Mouse (Mus musculus): ENCODE measurements around the gene Ctf1.
"Not testable (repeated sequence)": the region's sequence is repeated elsewhere in the genome, so short reads cannot be mapped to it uniquely, and the experiment has no call there.

Ctf1 gene

DNA sequence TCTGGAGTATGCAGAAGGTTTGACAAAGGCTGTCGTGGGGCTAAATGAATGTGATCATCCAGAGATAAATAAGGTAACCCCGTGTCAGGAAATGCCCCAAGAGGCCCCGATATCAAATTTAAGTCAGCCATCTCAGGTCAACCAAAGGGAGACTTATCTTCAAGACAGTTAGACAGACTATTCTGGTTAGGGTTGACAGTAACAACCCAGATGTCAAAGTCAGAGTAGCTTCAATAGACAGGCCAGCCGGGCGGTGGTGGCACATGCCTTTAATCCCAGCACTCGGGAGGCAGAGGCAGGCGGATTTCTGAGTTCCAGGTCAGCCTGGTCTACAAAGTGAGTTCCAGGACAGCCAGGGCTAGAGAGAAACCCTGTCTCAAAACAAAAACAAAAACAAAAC, 18.8 kb upstream of the Ctf1 start:
- DNase-seq = not testable (repeated sequence)

DNA sequence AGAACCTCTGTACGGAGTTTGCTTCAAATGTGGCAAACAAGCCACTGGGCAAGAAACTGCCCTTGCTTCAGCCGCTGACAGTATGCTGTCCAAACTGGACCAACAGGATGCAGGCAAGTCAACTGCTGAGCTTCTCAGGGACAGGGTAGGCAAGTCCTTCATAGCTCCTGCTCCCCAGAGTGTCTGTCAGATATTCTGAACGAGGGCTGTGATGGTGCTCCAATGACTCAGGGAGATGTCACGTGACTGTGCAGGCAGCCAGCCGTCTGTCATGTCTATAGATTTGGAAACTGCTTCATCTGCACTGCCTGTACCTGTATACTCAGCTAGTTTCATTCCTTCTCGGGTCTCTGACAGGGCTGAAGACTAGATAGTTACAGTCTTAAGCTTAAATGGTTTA, 13.6 kb upstream of the Ctf1 start:
- DNase-seq = no peak

DNA sequence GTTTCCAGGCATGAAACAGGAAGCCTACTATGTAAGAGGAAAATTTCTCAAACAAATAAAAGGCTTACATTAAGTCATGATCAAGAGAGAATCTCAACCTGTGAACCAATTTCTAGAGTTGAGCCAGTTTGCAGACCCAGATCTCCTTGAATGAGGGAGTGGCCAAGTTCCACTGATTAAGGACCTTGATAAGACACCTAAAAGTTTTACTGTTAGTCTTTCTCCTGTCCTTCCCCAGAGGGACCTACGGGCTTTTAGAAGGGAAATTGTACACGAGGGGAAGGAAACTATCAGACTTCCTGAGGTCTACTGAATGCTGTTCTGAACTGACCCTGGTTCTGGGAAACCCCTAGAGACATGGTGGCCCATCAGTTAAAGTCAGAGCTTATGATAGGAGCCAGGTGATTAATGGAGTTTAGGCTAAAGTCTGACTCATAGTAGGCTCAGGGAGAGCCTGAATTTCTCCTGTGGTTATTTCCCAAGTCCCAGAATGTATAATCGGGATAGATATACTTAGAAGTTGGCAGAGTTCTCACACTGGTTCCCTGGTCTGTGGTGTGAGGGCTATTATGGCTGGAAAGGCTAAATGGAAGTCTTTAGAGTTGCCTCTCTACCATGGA, 11.7 kb upstream of the Ctf1 start:
- DNase-seq = no peak

DNA sequence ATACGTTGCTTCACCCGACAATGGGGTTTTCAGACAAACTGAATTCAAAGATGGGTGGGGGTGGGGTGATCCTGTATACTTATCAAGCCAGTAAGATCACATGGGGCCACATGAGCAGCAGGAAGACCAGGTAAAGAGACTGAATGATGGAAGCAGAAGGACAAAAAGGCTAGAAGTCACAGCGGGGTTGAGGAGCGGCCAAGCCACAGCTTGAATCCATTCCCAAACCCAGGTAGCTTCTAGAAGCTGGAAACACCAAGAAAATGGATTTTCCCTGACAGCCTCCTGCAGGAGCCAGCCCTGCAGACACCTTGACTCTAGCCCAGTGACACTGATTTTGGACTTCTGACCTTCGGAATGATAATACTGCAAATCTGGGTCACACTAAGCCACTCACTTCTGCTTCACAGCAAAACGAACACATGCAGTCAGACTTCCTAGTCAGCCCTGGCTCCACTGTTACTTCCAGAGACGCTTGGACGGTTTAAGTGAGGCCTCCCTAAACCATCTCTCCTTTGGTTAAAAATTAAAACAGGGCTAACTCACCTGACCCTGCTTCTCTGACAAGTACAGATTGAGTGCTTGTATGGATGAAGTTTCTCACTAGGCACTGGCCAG, 8.9 kb upstream of the Ctf1 start:
- DNase-seq = no peak

DNA sequence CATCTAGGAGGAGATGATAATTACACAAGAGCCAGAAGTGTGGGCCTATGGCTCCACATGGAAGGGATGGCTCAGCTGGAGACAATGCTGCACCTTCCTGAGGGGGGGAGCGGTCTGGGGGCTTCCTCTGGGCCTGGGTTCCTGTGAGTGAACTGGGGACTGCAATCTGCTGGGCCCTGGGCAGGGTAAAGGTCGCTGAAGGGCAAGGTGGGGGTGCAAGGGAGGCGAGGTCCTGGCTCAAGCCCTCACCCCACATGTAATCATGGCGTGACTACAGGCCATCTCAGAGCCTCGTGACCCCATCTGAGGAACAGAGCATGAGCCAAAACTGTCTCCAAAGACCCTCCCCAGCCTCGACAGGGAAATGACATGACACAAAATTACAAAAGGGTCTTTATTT, 7.9 kb upstream of the Ctf1 start:
- no peak for DNase-seq

DNA sequence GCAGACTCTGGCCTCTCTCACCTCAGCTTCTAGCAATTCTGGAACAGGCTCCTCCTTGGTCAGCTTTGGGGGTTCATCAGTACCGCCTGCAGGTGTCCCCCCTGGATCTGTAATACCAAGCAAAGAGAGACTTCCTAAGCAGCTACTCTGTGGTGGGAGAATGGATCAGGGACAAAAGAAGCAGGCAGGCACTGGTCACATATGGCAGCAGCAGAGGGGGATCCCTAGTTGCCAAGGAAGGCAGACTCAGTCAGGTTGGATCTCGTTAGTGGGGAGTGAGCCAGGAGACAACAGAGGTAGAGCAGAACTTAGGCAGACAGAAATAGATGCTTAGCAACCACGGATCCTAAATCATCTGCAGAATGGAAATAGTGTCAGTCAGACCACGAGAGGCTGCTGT, 6.8 kb upstream of the Ctf1 start:
- no peak for DNase-seq

DNA sequence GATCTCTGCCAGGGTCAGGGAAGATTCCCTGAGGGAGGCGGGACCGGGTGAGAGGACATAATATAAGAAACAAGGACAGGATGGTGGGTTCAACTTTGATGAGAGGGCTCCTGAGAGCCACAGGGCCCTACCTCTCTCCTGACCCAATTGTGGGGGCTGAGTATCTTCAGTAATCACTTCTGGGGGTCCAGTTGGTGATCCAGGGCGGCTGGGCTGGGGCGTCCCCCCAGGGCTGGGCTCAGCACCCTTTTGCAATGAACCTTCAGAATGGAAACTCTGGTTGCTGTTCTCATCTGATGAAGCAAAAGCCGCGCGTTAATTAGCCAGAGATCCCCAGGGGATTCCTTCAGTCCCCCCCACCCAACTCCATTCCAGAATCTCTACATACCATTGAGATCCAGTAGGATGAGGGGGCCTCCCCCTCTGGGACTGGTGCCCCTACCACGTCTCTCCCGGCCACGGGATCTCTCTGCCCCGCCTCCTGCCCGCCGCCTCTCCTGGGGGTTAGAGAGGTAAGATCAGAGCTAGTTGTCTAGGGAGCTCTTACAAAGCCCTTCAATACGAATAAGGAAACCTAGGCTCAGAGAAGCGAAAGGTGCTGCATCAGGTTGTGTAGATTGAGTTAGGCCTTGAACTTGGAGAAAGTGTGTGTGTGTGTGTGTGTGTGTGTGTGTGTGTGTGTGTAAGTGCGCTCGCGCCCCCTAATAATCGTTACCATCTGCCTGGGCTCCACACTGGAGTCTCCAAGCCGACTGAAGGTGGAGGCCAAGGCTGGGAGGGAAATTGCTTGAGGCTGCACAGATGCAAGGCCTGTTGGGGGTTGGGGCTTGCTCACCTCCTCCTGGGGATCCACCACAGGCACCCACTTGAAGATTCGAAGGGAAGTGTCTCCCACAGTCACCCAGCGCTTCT, 5.2 kb upstream of the Ctf1 start:
- DNase-seq = peak; percentile 38

DNA sequence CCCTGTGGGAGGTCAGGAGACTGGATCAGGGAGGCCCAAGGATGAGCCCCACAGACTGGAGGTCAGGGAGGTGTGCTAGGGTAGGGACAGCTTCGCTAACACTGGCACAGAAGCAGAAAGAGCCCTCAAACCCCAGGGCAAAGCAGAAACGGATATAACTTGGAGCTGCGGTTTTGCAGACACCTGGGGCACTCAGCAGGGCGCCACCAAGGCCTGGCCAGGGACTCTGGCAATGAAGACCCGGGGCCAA, 4.7 kb upstream of the Ctf1 start:
- DNase-seq = no peak

DNA sequence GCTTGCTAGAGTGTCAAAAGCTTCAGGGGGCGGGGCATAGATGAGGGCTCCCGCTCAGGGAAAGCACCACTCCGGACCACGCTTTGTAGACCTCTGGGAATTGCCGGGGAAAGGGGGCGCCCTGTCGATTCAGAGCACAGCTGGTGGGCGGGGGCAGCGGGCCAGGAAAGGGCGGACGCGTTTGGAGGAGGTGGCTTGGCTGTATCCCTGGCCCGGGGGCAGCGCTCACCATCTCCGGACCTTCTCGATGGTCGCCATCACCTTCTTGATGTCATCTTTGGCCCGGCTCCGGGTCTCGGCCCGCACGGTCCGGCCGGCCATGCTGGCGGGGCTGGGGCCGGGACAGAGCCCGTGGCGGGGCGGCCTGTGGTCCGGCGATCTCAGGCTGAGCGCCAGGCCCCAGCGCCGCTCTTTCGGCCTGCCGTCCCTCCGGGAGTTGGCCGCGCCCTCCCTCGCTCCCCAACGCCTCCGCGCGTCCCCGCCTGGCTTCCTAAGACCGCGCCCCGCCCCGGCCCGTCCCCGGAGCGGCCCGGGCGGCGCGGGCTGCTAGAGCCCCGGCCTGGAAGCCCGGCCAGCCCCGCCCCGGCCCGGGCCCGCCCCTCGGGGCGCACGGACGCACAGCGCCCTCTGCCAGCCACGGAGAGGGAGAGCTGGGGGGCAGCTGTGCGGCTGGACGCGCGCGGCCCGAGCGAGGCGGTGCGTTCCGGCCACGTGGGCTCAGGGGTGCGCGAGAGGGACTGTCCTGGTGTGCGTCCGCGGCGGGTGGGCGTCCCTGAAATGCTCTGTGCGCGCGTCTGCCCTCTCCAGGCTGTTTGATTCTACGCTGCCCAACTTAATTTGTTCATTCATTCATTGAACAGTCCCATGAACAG, 4.1 kb upstream of the Ctf1 start, which contains the start of gene Bcl7c:
Bcl7c (minus strand) TSS at position 727 of the 872 bp plus-strand sequence.
- peak; percentile 86 for DNase-seq

DNA sequence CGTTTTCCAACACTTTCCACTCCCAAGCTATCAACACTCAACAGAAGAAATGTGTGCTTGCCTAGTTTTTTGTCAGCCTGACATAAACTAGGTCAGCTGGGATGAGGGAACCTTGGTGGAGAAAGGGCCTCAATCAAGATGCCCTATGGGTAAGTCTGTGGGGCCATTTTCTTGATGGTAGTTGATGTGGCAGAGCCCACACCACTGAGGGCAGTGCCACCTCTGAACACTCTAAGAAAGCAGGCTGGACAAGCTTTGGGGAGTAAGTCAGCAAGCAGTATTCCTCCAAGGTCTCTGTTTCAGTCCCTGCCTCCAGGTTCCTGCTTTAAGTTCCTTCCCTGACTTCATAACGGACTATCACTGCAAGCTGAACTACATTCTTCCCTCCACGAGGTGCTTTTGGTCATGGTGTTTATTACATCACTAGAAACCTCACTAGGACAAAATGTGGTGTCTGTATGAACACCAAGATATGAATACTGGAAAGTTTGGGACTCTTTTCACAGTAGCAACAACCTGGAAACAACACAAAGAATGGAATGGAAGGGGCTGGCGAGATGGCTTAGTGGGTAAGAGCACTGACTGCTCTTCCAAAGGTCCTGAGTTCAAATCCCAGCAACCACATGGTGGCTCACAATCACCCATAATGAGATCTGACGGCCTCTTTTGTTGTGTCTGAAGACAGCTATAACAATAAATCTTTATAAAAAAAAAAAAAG, 3.1 kb upstream of the Ctf1 start:
- no peak for DNase-seq

DNA sequence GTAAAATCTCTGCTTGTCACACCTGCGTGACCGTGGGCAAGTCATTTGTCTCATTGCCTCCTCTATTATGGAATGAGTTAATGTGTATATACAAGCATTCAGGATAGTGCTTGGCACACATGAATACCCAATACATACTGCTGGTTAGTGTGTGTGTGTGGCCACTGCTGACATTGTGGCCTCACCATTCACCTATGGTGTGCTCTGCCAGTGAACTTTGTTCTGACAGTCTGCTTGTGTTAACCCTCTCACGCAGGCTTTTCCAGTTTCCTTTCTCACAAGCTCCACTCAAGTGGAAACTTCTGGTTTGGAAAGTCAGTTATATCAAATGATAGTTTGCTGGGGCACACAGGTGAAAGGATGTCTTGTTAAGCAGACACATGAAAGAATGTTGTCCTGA, 1.5 kb upstream of the Ctf1 start:
- no peak for DNase-seq

DNA sequence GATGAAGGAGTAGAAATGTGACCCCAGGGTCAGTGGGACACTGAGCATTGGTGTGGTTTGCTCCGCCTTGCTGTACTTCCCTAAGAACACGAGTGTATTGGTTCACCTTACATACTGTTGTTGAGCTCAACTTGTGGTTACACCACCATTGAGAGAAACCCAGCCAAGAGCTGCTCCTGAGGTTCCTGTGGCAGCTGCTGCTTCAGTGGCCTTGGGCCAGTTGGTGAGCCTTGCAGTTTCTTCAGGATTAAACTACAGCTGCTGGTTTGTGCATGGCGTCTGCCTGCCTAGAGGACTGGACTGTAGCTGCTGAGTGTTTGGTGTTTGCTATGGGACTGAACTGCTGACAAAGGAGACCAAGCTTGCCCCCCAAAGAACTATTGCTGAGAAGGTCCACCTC, 1.1 kb upstream of the Ctf1 start:
- no peak for DNase-seq

DNA sequence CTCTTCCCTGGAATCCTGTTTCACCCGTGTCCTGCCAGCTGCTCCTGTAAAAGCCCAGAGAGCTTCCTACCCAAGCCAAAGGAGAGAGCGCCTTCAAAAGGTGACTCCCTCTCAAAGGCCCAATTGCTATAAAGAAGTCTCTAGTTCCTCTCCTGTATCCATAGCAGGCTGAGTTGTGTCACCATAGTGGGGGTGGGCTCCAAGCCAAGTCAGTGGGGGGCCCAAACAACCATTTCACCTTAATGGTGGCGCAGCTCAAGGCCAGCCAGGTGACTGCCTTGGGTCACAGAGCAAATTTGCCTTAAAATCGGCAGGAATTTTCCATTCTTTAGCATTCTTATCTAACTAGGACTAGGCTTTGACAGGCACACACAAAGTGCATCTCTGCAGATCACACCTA, 2.3 kb downstream of the Ctf1 start:
- no peak for DNase-seq

DNA sequence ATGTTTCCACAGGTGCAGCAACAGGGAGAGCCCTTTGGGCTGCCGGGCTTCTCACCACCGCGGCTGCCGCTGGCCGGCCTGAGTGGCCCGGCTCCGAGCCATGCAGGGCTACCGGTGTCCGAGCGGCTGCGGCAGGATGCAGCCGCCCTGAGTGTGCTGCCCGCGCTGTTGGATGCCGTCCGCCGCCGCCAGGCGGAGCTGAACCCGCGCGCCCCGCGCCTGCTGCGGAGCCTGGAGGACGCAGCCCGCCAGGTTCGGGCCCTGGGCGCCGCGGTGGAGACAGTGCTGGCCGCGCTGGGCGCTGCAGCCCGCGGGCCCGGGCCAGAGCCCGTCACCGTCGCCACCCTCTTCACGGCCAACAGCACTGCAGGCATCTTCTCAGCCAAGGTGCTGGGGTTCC, 4.5 kb downstream of the Ctf1 start:
- DNase-seq = peak; percentile 72

DNA sequence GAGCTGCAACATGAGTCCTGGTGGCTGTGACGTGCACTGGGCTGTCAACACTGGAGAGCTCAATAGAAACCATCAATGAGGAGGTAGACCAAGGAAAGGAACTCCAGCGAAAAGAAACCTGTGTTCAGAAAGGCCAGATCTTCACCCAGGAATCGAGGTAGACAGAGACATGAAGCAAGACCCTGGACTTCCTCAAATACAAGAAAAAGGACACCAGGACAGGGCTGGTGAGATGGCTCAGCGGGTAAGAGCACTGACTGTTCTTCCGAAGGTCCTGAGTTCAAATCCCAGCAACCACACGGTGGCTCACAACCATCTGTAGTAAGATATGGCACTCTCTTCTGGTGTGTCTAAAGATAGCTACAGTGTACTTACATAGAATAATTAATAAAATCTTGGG, 5.8 kb downstream of the Ctf1 start:
- DNase-seq = no peak

DNA sequence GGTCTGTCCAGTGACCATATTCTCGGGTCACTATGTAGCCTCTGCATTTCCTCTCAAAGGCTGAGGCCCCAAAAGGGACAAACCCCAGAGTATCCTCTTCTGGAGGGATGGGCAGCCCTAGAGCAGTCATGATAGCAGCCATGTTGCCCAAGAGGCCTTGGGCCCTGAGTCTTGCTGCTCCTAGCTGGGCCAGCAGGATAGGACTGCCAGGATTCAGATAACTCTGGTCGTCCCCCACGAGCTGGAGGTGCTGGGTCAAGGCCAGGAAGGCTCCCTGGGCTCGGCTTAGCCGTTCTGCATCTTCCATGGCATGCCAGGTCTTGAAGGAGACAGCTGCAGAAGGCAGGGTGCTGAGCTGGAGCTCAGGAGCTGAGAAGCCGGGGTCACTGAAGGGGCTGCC, 6.7 kb downstream of the Ctf1 start:
- DNase-seq = no peak

DNA sequence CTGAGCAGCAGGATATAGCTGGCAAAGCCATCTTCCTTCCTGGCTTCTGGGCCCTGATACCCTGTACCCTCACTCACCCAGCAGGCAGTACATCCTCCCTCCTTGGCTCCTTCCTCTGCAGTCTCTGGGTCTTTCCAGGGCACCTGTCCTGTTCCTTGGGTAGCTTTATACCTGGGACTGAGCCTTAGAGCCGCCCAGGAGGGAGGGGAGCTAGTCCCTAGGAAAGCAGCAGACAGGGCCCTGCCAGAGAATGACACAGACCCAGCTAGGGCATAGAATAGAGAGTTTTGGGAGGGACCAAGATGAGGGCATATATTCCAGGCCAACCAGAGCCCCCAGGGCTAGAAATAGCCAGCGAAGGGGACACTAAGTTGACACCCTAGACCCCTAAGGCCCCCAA, 13.0 kb downstream of the Ctf1 start:
- no peak for DNase-seq

DNA sequence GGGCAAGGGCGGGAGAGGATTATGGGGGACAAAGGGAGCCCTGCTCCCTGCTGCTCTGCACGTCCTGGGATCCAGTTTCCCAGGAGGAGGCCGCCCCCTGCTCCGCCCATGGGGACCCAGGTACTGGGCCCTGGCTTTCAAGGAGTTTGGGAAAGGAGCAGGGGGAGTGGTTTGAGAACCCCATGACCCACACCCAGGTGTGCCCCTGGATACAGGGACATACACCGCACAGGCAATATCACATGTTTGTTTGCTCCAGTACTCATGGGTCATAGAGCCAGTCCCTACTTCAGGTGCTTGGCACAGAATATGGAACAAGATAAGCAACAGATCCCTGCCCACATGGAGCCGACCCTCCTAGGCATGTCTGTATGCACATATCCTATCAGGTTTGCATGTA, 13.4 kb downstream of the Ctf1 start:
- no peak for DNase-seq

DNA sequence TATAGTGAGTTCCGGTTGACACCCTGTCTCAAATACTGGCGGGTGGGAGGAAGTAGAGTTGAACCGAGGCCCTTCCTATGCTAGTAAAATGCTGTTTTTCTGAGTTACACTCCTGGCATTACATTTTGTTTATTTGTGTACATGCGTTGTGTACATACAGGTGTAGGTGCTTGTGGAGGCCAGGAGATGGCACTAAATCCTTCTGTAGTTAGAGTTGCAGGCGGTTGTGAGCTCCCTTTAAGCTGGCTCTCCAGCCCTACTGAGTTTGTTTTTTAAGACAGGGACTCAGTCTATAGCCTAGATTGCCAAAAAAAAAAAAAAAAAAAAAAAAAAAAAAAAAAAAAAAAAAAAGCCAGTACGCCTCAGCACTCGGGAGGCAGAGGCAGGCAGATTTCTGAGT, 15.4 kb downstream of the Ctf1 start:
- no peak for DNase-seq

DNA sequence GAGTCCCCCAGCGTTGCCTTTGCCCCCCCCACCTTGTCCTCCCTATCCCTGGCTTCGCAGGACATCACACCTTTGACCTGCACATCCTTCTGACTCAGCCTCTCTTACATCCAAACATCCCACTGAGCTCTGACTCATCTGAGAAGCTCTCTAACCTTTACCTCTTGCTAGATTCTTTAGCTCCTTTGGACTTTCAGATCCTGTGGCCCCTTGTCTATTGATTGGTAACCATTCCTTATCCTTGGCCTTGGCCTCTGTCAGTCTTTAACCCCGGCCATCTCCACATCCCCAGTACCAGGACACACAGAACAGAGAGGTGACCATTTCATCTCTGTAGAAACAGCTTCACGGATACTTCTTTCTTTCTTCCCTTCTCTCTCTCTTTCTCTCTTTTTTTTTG, 17.6 kb downstream of the Ctf1 start:
- no peak for DNase-seq

DNA sequence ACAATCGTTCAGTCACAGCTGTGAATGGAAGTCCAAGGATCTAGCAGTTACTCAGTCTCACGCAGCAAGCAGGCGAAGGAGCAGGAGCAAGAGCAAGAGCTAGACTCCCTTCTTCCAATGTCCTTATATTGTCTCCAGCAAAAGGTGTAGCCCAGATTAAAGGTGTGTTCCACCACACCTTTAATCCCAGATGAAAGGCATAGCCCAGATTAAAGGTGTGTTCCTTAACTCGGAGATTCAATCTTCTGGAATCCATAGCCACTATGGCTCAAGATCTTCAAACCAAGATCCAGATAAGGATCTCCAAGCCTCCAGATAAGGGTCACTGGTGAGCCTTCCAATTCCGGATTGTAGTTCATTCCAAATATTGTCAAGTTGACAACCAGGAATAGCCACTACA, 19.5 kb downstream of the Ctf1 start, which contains the start of gene Ctf2:
Ctf2 (minus strand) TSS at position 101 of the 400 bp plus-strand sequence.
- not testable (repeated sequence) for DNase-seq

DNA sequence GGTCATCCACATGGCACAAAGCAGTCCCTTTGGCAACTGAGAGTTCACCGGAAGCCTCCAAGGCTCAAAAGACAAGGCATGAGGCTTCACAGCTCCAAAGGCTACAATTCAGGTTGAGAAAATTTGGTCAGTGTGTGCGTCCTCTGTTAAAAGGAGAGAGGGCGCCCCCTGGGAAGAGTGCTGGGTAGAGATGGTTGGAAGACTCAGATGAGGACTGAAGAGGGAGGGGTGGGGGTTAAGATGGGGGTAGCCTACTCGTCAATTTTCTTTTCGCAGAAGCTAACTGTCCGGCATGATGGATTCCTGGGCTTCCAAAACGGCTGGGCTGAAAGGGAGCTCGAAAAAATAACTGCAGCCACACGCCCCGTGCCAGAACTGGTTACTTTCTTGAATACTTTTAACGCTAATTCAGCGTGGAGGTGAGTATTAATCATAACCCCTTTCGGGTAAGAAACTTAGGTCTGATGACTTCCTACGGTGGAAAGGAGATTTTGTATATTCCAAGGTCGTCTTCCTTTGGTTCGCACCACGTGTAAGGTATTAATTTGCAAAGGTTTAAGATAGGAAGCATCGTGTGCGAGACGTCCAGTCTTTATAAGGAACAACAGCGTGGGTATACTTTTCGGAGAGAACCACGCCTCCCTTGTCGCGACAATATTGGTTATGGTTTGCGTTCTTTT, 32.0 kb downstream of the Ctf1 start, which contains the start of gene Fbxl19:
Fbxl19 (plus strand) TSS at position 178 of the 680 bp plus-strand sequence.
- DNase-seq = peak; percentile 74
